Mouse (Mus musculus) small intestine, adult 2 months (tissue): ENCODE data around the gene Sprr2i. TPM values are rescaled to one million over a fixed set of nuclear protein-coding genes. Genes with fewer than 3 reads are reported as not detected.

Experiments
- H3K27ac ChIP-seq: fragments of 200-500 bp; 2 replicates; pipeline ENCODE4 v1.5.1; 2012; ENCODE audit warnings: low read depth, low read length, control low read depth, inconsistent platforms; ENCODE audit not compliant: insufficient read depth
- H3K27me3 ChIP-seq: fragments of 200-500 bp; 2 replicates; pipeline ENCODE4 v1.6.1; 2012; ENCODE audit warnings: mild to moderate bottlenecking, moderate library complexity, low read length, inconsistent platforms; ENCODE audit not compliant: control insufficient read depth, insufficient read depth
- H3K36me3 ChIP-seq: fragments of 200-500 bp; 2 replicates; pipeline ENCODE4 v1.6.1; 2012; ENCODE audit warnings: mild to moderate bottlenecking, low read length, control low read depth, inconsistent platforms; ENCODE audit not compliant: control insufficient read depth, insufficient read depth
- H3K4me1 ChIP-seq: fragments of 200-500 bp; 2 replicates; pipeline ENCODE4 v1.6.1; 2012; ENCODE audit warnings: low read length, inconsistent platforms, mixed read lengths; ENCODE audit not compliant: control insufficient read depth, insufficient read depth, insufficient read length
- H3K4me3 ChIP-seq: fragments of 200-500 bp; 2 replicates; pipeline ENCODE4 v1.5.1; 2012; ENCODE audit warnings: low read depth, mild to moderate bottlenecking, control low read depth, inconsistent platforms, low read length, moderate library complexity
- CTCF ChIP-seq: fragments of 200-500 bp; IDR thresholded peaks from 2 replicates; pipeline ENCODE4 v1.5.1; 2012; ENCODE audit warnings: low read depth, mild to moderate bottlenecking, control low read depth, inconsistent platforms, low read length, moderate library complexity, mixed read lengths; ENCODE audit not compliant: insufficient replicate concordance, insufficient read length; ENCODE audit errors: extremely low read depth
- POLR2A ChIP-seq: fragments of 200-500 bp; IDR thresholded peaks from 2 replicates; pipeline ENCODE4 v1.6.1; 2012; ENCODE audit warnings: low read depth, mild to moderate bottlenecking, control low read depth, inconsistent platforms, low read length, moderate library complexity
- WGBS: fragments of 180-500 bp; shearing (Covaris S2); methylation state at CpG from one replicate; pipeline ENCODE4 v1.1.7; 2018; 5-methylcytosine and 5-hydroxymethylcytosine counted together
- polyA plus RNA-seq: library from polyadenylated mRNA; depleted of rRNA; stranded (reverse); fragments of >200 nt; gene quantifications from 2 replicates; pipeline ENCODE4 v1.2.3, GENCODE M21; 2012; rRNA removed

Sprr2i gene
- polyA plus RNA-seq, 1 experiment, result not detected

DNA sequence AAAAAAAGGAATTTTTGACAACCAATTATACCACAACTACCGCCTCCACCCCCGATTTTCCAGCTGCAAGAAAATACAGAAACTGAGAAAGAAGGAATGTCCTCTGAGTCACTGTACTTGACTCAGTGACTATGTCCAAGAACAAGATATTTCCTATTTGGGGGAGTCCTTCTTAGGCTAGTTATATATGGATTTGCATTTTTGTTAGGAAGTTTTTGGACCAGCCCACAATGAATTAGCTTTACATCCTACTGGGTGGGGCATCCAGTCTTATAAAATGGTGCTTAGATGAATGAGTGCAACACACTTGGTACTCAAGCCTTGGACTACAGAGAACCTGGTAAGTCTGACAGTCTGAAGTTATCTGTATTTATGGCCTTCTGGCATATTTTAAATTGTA is 24.5 kb downstream of the Sprr2i start, which contains the start of gene Sprr2k:
Gene Sprr2k, plus strand, starts transcription at position 301 of the 400 bp plus-strand sequence.
- no peaks in the 10 kb centered on the region for H3K27me3 ChIP-seq
- no peaks in the 10 kb centered on the region for H3K4me1 ChIP-seq
- H3K4me3 ChIP-seq, result no peak within 1 kb of the TSS
- H3K27ac ChIP-seq, result no peak within 1 kb of the TSS
- TF ChIP-seq POLR2A (no peak), CTCF (no peak)
- 86% methylated on average over 2 of the region's 2 CpGs for WGBS
- H3K36me3 ChIP-seq, result no peaks in the 10 kb centered on the region

DNA sequence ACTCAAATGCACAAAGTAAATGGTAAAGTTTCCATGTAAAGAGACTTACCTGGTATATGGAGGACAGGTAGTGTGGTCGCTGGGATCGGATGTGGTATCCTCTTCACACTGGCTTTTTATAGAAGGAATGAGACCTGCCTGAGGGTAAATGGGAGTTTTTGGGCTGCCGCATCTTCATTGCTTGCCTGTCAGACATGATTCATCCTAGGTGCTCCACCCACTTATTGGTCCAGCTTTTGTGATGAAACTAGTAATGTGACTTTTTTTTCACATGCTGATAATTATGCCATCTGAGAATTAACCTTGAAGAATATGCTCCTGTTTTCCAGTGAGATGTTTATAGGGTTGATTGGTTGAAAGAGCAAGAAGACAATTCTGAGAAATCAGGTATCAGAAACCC is 30.9 kb downstream of the Sprr2i start, which contains the start of gene Sprr1b:
Gene Sprr1b, minus strand, starts transcription at position 101 of the 400 bp plus-strand sequence.
- H3K27me3 ChIP-seq, result no peaks in the 10 kb centered on the region
- no peaks in the 10 kb centered on the region for H3K36me3 ChIP-seq
- H3K4me1 ChIP-seq, result no peaks in the 10 kb centered on the region
- TF ChIP-seq CTCF (no peak), POLR2A (no peak)
- H3K4me3 ChIP-seq, result no peak within 1 kb of the TSS
- WGBS, result 89% methylated on average over 3 of the region's 3 CpGs
- H3K27ac ChIP-seq, result no peak within 1 kb of the TSS

DNA sequence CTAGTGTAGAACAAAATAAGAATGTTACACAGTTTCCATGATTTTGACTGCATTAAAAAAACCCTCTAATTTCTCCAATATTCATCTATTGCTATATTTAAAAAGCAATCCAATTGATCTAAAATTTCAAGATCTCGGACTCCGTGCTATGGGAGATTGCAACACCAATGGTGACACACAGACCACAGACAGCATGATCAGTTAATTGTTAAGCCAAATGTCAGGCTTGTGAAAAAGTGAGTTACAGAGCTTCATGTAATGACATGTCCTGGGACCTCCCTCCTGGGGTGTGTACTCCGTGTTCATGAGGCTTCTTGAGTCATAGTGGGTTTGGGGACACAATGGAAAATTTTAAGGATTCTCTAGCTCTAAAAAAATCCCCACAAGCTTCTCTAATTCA is 32.4 kb downstream of the Sprr2i start:
- Histone ChIP-seq H3K4me1 (no peaks in the 10 kb centered on the region), H3K27ac (no peak overlapping the region), H3K4me3 (no peak overlapping the region), H3K36me3 (no peaks in the 10 kb centered on the region), H3K27me3 (no peaks in the 10 kb centered on the region)
- 82% methylated on average over 3 of the region's 3 CpGs for WGBS
- TF ChIP-seq POLR2A (no peak), CTCF (no peak)

DNA sequence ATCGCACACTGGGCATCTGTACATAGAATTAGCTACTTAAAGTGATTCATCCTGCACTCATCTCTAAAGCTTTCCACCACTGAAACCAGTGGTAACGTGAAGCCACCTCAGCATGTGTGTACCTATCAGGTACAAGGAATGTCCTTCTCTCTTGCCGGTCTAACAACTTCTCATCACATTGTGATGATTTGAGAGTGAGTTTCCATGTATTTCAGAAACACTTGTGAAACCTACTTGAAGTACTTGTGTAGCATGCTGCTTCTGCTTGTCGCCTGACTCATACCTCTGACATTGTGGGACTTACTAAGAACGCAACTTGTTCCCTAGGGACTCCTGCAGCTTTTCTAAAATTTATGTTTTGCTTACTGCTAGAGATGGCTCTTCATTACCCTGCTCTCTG is 47.4 kb downstream of the Sprr2i start:
- 89% methylated on average over 5 of the region's 5 CpGs for WGBS
- no peaks in the 10 kb centered on the region for H3K4me1 ChIP-seq

DNA sequence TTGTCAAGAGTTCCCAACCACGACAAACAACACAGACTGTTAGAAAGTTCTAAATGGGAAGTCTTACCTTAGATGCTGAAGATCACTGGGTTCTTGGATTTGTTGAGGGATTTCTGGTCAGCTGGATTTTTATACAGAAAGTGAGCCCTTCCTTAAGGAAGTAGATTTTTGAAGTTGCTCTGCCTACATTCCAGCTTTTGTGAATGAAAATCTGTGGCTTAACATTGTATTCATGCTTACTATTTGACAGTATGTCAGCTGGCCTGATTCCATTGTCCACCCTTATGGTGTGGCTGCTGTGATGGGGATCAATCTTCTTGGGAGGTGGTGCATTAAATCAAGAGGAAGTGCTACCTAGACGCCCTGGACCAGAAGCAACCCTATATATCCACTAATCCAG is 50.8 kb downstream of the Sprr2i start, which contains the start of gene Sprr3:
Gene Sprr3, minus strand, starts transcription at position 101 of the 400 bp plus-strand sequence.
- Histone ChIP-seq H3K4me3 (no peak within 1 kb of the TSS), H3K36me3 (no peaks in the 10 kb centered on the region), H3K4me1 (no peaks in the 10 kb centered on the region), H3K27me3 (no peaks in the 10 kb centered on the region), H3K27ac (no peak within 1 kb of the TSS)
- no peak for TF ChIP-seq CTCF
- TF ChIP-seq POLR2A, result no peak
- 64% methylated on average over 2 of the region's 2 CpGs for WGBS

More for the DNA sequence above, 47.4 kb downstream of the Sprr2i start:
- Histone ChIP-seq H3K27ac (no peak overlapping the region), H3K4me3 (no peak overlapping the region), H3K27me3 (no peaks in the 10 kb centered on the region), H3K36me3 (no peaks in the 10 kb centered on the region)
- TF ChIP-seq CTCF (no peak), POLR2A (no peak)

Other genes with a start within 250 kb of the Sprr2i start
- 62.1 and 77.3 TPM in 2 replicates for gene Sprr2a1, start 192.2 kb upstream of the Sprr2i start, polyA plus RNA-seq
- 35,085 and 54,275 TPM in 2 replicates for gene Sprr2a2, start 192.1 kb upstream of the Sprr2i start, polyA plus RNA-seq
- gene Sprr2a3, start 122.6 kb upstream of the Sprr2i start, polyA plus RNA-seq, result 208 and 247 TPM in 2 replicates
- gene Sprr2b, start 91.4 kb upstream of the Sprr2i start, polyA plus RNA-seq, result not detected in 2 replicates
- gene Sprr2d, start 68.9 kb upstream of the Sprr2i start, polyA plus RNA-seq, result not detected in 2 replicates
- gene Sprr2e, start 55.8 kb upstream of the Sprr2i start, polyA plus RNA-seq, result not detected in 2 replicates
- gene Sprr2f, start 42.8 kb upstream of the Sprr2i start, polyA plus RNA-seq, result not detected in 2 replicates
- not detected in 2 replicates for gene Sprr2h, start 22.3 kb upstream of the Sprr2i start, polyA plus RNA-seq
- not detected in 2 replicates for gene Sprr2j-ps, start 10.1 kb downstream of the Sprr2i start, polyA plus RNA-seq
- gene Gm9774, start 21.4 kb downstream of the Sprr2i start, polyA plus RNA-seq, result 3.7 and 8.0 TPM in 2 replicates
- not detected in 2 replicates for gene Sprr2k, start 24.6 kb downstream of the Sprr2i start, polyA plus RNA-seq
- not detected in 2 replicates for gene Sprr1b, start 30.8 kb downstream of the Sprr2i start, polyA plus RNA-seq
- gene Sprr3, start 50.7 kb downstream of the Sprr2i start, polyA plus RNA-seq, result 0.19 TPM in 1 of 2 replicates, not detected in the other
- gene Sprr1a, start 77.9 kb downstream of the Sprr2i start, polyA plus RNA-seq, result 43.3 and 86.0 TPM in 2 replicates
- not detected in 2 replicates for gene Sprr4, start 92.5 kb downstream of the Sprr2i start, polyA plus RNA-seq
- gene 2310046K23Rik, start 126.5 kb downstream of the Sprr2i start, polyA plus RNA-seq, result not detected in 2 replicates
- gene Ivl, start 165.7 kb downstream of the Sprr2i start, polyA plus RNA-seq, result 0.34 TPM in 1 of 2 replicates, not detected in the other
- gene Smcp, start 181.0 kb downstream of the Sprr2i start, polyA plus RNA-seq, result 0.62 TPM in 1 of 2 replicates, not detected in the other
- gene 2210017I01Rik, start 199.5 kb downstream of the Sprr2i start, polyA plus RNA-seq, result not detected in 2 replicates
- not detected in 2 replicates for gene Lce6a, start 213.7 kb downstream of the Sprr2i start, polyA plus RNA-seq
- not detected in 2 replicates for gene Lce1a1, start 240.3 kb downstream of the Sprr2i start, polyA plus RNA-seq
- gene Lce1b, start 248.9 kb downstream of the Sprr2i start, polyA plus RNA-seq, result not detected in 2 replicates